Mouse (Mus musculus): ENCODE data around the gene Ehhadh.

DNA sequence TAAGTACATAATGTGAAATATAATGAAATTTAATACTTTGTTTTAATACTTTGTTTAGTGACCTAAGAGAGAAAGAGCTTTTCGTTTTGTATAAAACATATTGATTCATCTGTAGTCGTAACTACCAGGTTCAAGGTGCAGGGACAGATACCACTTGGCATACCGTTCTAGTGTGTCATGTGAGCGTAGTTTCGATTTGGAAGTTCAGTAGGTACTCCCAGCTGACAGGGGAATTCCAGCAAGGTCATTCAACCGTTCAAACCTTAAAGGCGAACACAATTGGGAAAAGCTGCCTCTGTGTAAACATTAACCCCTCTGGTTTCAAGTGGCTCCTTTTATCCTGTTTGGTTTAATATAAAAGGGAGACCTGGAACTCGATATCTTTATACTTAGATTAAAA lies 31.0 kb upstream of the Ehhadh start:
- no peak for TF ChIP-seq CTCF (IDR thresholded peaks at IDR 0.05; ENCODE audit: extremely low read depth, insufficient read depth, low read length)
- no peak for TF ChIP-seq POLR2A (IDR thresholded peaks at IDR 0.05; ENCODE audit: extremely low read depth, insufficient read depth, low read length)

Measured in cortical plate, adult 2 months (tissue).